Mouse (Mus musculus) liver, adult 2 months (tissue): ENCODE results near the gene Dock9. TPM values are rescaled to one million over a fixed set of nuclear protein-coding genes. Genes with fewer than 3 reads are reported as not detected.

Experiments
- DNase-seq: peaks from one replicate; pipeline ENCODE4 v3.0.0-alpha.2; 2011; ENCODE audit warnings: low read depth, low spot score; ENCODE audit errors: extremely low read depth
- H3K27ac ChIP-seq: fragments of 200-500 bp; replicated peaks from 2 replicates; pipeline ENCODE4 v1.5.1; 2012; ENCODE audit warnings: low read depth, mild to moderate bottlenecking, control low read depth, inconsistent platforms, low read length; ENCODE audit not compliant: insufficient read depth
- H3K27me3 ChIP-seq: fragments of 200-500 bp; 2 replicates; pipeline ENCODE4 v1.6.1; 2012; ENCODE audit warnings: mild to moderate bottlenecking, moderate library complexity, low read length, inconsistent platforms; ENCODE audit not compliant: control insufficient read depth, insufficient read depth
- H3K36me3 ChIP-seq: fragments of 200-500 bp; 2 replicates; pipeline ENCODE4 v1.6.1; 2012; ENCODE audit warnings: low read length, inconsistent platforms; ENCODE audit not compliant: control insufficient read depth, insufficient read depth
- H3K4me1 ChIP-seq: fragments of 200-500 bp; 2 replicates; pipeline ENCODE4 v1.6.1; 2011; ENCODE audit warnings: low read length; ENCODE audit not compliant: control insufficient read depth, insufficient read depth
- H3K4me3 ChIP-seq: fragments of 200-500 bp; 2 replicates; pipeline ENCODE4 v1.5.1; 2011; ENCODE audit warnings: low read depth, mild to moderate bottlenecking, control low read depth, low read length, moderate library complexity; ENCODE audit not compliant: insufficient read depth
- H3K79me2 ChIP-seq: fragments of 200-500 bp; 2 replicates; pipeline ENCODE4 v1.6.1; 2012; ENCODE audit warnings: inconsistent platforms, mild to moderate bottlenecking, low read length, moderate library complexity; ENCODE audit not compliant: control insufficient read depth, insufficient read depth
- H3K9ac ChIP-seq: fragments of 200-500 bp; 2 replicates; pipeline ENCODE4 v1.6.1; 2012; ENCODE audit warnings: low read depth, mild to moderate bottlenecking, control low read depth, inconsistent platforms, low read length
- CTCF ChIP-seq: fragments of 200-500 bp; IDR thresholded peaks from 2 replicates; pipeline ENCODE4 v1.5.1; 2011; ENCODE audit warnings: low read depth, low read length, control low read depth
- POLR2A ChIP-seq: fragments of 200-500 bp; IDR thresholded peaks from 2 replicates; pipeline ENCODE4 v1.6.1; 2011; ENCODE audit warnings: low read length, control low read depth; ENCODE audit not compliant: insufficient read depth; ENCODE audit errors: extremely low read depth
- WGBS: fragments of 180-500 bp; shearing (Covaris S2); methylation state at CpG from one replicate; pipeline ENCODE4 v1.1.7; 2018; 5-methylcytosine and 5-hydroxymethylcytosine counted together
- polyA plus RNA-seq: library from polyadenylated mRNA; depleted of rRNA; stranded (reverse); fragments of >200 nt; gene quantifications from 2 replicates; pipeline ENCODE4 v1.2.3, GENCODE M21; 2012
- total RNA-seq: library from RNA; depleted of rRNA; stranded (reverse); fragments of >200 nt; gene quantifications from 2 replicates; pipeline ENCODE4 v1.2.3, GENCODE M21; 2014

Dock9 gene
- total and polyA plus RNA-seq, 2 experiments, result 3.8 to 11.4 TPM

GRCm38 (mm10) chr14:121659061-121659824 is 138.4 kb downstream of the Dock9 start:
- no peak overlapping the region for H3K27ac ChIP-seq
- H3K9ac ChIP-seq, result no peak overlapping the region
- 0 out of 2 replicates have a peak, but pooled peaks cover 2% of the 10 kb centered on the region for H3K36me3 ChIP-seq
- DNase-seq, result no peak
- H3K4me1 ChIP-seq, result peaks cover 6% of the 10 kb centered on the region; the same call in 1 of the 2 replicates
- H3K79me2 ChIP-seq, result no peaks in the 10 kb centered on the region
- 92% methylated on average over 12 of the region's 12 CpGs for WGBS
- no peaks in the 10 kb centered on the region for H3K27me3 ChIP-seq
- no peak for TF ChIP-seq CTCF
- no peak for TF ChIP-seq POLR2A
- H3K4me3 ChIP-seq, result no peak overlapping the region

DNA sequence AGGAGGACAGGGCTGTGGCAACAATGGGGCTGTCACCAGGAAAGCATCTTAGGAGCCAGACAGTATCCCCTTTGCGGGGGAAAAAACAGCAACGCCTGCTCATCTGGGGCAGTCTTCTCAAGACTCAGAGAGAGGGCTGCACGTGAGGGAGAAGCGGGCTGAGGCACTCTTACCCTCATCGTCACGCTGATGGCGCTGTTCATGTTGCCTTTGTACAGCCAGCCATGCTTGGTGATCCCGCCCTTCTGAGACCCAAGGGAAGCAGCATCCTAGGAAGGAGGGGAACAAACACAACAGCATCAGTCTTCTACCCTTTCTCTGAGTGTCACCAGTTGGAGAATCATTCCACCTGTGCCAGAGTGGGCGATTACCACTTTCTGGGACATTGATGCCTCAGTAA is 139.1 kb downstream of the Dock9 start:
- Histone ChIP-seq H3K36me3 (0 out of 2 replicates have a peak, but pooled peaks cover 2% of the 10 kb centered on the region), H3K4me3 (no peak overlapping the region), H3K79me2 (no peaks in the 10 kb centered on the region), H3K4me1 (peaks cover 1% of the 10 kb centered on the region; the same call in 1 of the 2 replicates), H3K27me3 (no peaks in the 10 kb centered on the region), H3K27ac (no peak overlapping the region), H3K9ac (no peak overlapping the region)
- no peak for TF ChIP-seq POLR2A
- no peak for TF ChIP-seq CTCF
- no peak for DNase-seq
- WGBS, result 97% methylated on average over 9 of the region's 9 CpGs

- peaks cover 4% of the 10 kb centered on the region; the same call in 1 of the 2 replicates for H3K36me3 ChIP-seq
- H3K9ac ChIP-seq, result no peak overlapping the region
- H3K27me3 ChIP-seq, result no peaks in the 10 kb centered on the region
- TF ChIP-seq CTCF (no peak), POLR2A (no peak)
- H3K27ac ChIP-seq, result no peak overlapping the region
- whole genome bisulfite sequencing, result 64% methylated on average over 7 of the region's 7 CpGs
- H3K79me2 ChIP-seq, result no peaks in the 10 kb centered on the region
- H3K4me1 ChIP-seq, result no peaks in the 10 kb centered on the region
- H3K4me3 ChIP-seq, result no peak overlapping the region
- DNase-seq, result no peak
Measured at GRCm38 (mm10) chr14:121657633-121658032, 140.0 kb downstream of the Dock9 start.

GRCm38 (mm10) chr14:121656912-121657311 is 140.7 kb downstream of the Dock9 start:
- H3K27ac ChIP-seq, result no peak overlapping the region
- no peak overlapping the region for H3K4me3 ChIP-seq
- no peak for DNase-seq
- TF ChIP-seq POLR2A (no peak), CTCF (no peak)
- no peaks in the 10 kb centered on the region for H3K4me1 ChIP-seq
- no peaks in the 10 kb centered on the region for H3K79me2 ChIP-seq
- no peaks in the 10 kb centered on the region for H3K27me3 ChIP-seq
- H3K9ac ChIP-seq, result no peak overlapping the region
- 95% methylated on average over 10 of the region's 10 CpGs for WGBS
- peaks cover 7% of the 10 kb centered on the region; the same call in 1 of the 2 replicates for H3K36me3 ChIP-seq

DNA sequence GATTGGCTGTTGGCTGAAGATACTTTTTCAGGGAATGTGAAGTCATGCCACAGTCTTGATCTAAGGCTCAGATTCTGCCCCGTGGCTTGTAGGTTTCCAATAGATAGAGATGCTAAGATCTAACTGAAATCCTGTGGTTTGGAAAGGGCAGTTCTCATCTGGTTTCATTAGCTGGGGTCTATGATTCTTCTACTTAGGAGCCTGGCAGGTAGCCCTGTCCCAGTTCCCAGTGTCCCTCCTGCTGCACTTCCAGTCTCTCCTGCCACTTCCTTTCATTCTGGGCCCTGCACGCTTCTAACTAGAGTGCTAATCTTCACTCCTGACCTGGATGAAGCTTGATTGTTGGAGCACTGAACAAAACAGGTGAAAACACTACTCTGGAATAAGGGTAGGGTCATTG is 142.7 kb downstream of the Dock9 start:
- TF ChIP-seq CTCF, result no peak
- no peak for TF ChIP-seq POLR2A
- H3K36me3 ChIP-seq, result peaks cover 9% of the 10 kb centered on the region; the same call in 1 of the 2 replicates
- DNase-seq, result no peak
- no peaks in the 10 kb centered on the region for H3K27me3 ChIP-seq
- H3K4me3 ChIP-seq, result no peak overlapping the region
- no peaks in the 10 kb centered on the region for H3K79me2 ChIP-seq
- 74% methylated on average over 2 of the region's 2 CpGs for WGBS
- H3K27ac ChIP-seq, result no peak overlapping the region
- H3K9ac ChIP-seq, result no peak overlapping the region
- no peaks in the 10 kb centered on the region for H3K4me1 ChIP-seq

- no peak overlapping the region for H3K4me3 ChIP-seq
- TF ChIP-seq POLR2A (no peak), CTCF (no peak)
- DNase-seq, result no peak
- no peaks in the 10 kb centered on the region for H3K27me3 ChIP-seq
- H3K9ac ChIP-seq, result no peak overlapping the region
- H3K27ac ChIP-seq, result no peak overlapping the region; the same call in 1 of the 2 replicates
- H3K79me2 ChIP-seq, result no peaks in the 10 kb centered on the region
- no peaks in the 10 kb centered on the region for H3K4me1 ChIP-seq
- 69% methylated on average over 7 of the region's 7 CpGs for WGBS
- peaks cover 9% of the 10 kb centered on the region; the same call in 1 of the 2 replicates for H3K36me3 ChIP-seq
Measured at GRCm38 (mm10) chr14:121654416-121654967, 143.1 kb downstream of the Dock9 start.
